ENCODE assay signal across 15 mouse cellular contexts in the genomic region with DNA sequence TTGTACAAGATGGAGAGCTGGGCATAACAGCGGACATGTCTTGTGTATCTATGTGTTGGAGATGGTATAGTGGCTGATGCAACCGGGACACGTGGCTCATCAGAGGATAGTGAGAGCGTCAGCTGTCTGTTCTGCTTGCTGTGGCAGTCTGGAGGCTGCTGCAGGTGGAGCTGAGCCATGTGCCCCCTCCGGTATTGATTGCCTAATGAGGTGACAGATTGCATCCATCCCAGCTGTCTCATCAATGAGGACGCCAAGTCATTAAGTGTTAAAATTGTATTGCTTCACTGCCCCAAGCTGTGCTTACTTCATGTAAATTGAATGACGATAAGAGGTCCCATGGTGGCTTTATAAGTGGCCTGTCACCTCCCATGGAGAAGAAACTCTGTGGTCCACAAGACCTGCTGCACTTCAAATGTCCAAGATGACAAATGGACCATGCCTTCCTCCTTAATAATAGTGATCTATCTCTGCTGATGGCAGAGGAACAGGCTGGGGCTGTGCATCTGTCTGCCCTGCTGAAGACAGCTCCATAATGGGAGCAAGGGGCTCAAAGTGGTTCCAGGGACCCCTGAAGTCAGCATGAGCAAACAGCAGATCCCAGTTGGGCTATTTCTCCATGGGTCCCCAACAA. TPM values are rescaled to one million over a fixed set of nuclear protein-coding genes. Genes with fewer than 3 reads are reported as not detected.
A peak's percentile ranks its signal among the peaks of the same experiment; 100 is the strongest.
DNase-seq lines count a peak whose midpoint lies in the region; ATAC-seq lines count a peak whose summit lies in the region.
"Had no signal": no experiment of that assay in that cellular context is flagged by ENCODE, and none has a peak within 500 bp of the region (broad histone marks: within the 10 kb centered on the region; RNA-seq: fewer than 3 reads in every experiment).

No protein-coding gene starts in this region.

- peak; percentile 82 for ATAC-seq in neural tube, embryonic 11.5 days (ENCODE audit: insufficient read depth, low FRiP score, low TSS enrichment)
- no peak for ATAC-seq in megakaryocyte-erythroid progenitor cell, adult 5-6 weeks (replicated peaks; ENCODE audit: low FRiP score, low TSS enrichment, poor library complexity, severe bottlenecking)

- H3K4me2 ChIP-seq in neural tube, embryonic 11.5 days (ENCODE audit: low read depth), result no peak overlapping the region
- H3K4me2 ChIP-seq: heart, embryonic 11.5 days; limb, embryonic 12.5 days had no signal

- H3K4me3 ChIP-seq in neural tube, embryonic 11.5 days (ENCODE audit: low read depth, low read length), result no peak overlapping the region
- H3K4me3 ChIP-seq: limb, embryonic 12.5 days had no signal

- no peaks in the 10 kb centered on the region for H3K4me1 ChIP-seq in neural tube, embryonic 11.5 days (ENCODE audit: control insufficient read depth, insufficient read depth, low read length)
- H3K4me1 ChIP-seq: limb, embryonic 12.5 days had no signal

- 36% methylated on average over 7 of the region's 7 CpGs for WGBS in neural tube, embryonic 11.5 days

- no peak overlapping the region for H3K27ac ChIP-seq in neural tube, embryonic 11.5 days (ENCODE audit: low read depth, low read length)
- H3K27ac ChIP-seq: limb, embryonic 12.5 days had no signal

- DNase-seq in embryo, embryonic 10.5 days (ENCODE audit: low spot score), result peak; percentile 21
- DNase-seq in embryo, embryonic 10 days (ENCODE audit: low spot score), result no peak
- no peak for DNase-seq in neural tube, embryonic 11.5 days (ENCODE audit: low spot score)
- DNase-seq in neural tube, embryonic 10.5 days (ENCODE audit: extremely low spot score, low spot score), result no peak
- DNase-seq in lung, postnatal 10 days, result peak; percentile 48
- no peak for DNase-seq in adrenal gland, postnatal 4 days (ENCODE audit: low spot score in 2 of 2)
- no peak for DNase-seq in B cell, adult 2 months
- DNase-seq: cerebellum, postnatal 36 days; kidney, postnatal 36 days; thymus, postnatal 14 days had no signal

- H3K36me3 ChIP-seq in neural tube, embryonic 11.5 days (ENCODE audit: control insufficient read depth, insufficient read depth, low read length), result no peaks in the 10 kb centered on the region
- H3K36me3 ChIP-seq: G1E; limb, embryonic 12.5 days had no signal

- H3K27me3 ChIP-seq in neural tube, embryonic 11.5 days (ENCODE audit: control insufficient read depth, insufficient read depth, low read length), result no peaks in the 10 kb centered on the region
- H3K27me3 ChIP-seq: limb, embryonic 12.5 days had no signal

- no peaks in the 10 kb centered on the region for H3K9me3 ChIP-seq in neural tube, embryonic 11.5 days (ENCODE audit: control insufficient read depth, low read length)
- H3K9me3 ChIP-seq: G1E had no signal

- H3K9ac ChIP-seq in neural tube, embryonic 11.5 days (ENCODE audit: low read length), result no peak overlapping the region
- H3K9ac ChIP-seq: limb, embryonic 12.5 days had no signal

RNA-seq across cellular contexts. Expression of a gene that starts 37.6 kb away (rescaled TPM):
- 0.65 and 0.89 TPM in 2 replicates for polyA plus RNA-seq in neural tube, embryonic 11.5 days (2014; fragmentation: Nextera tagmentation; extraction: Ambion mirVana)
- not detected for total RNA-seq in adrenal gland, postnatal 4 days (2021)
- total RNA-seq in megakaryocyte-erythroid progenitor cell, adult 5-6 weeks (2014; fragmentation: Nextera tagmentation), result not detected in 2 replicates
- not detected in 2 replicates for total RNA-seq in megakaryocyte-erythroid progenitor cell, adult 5-6 weeks (2017)
- total RNA-seq: gastrocnemius, adult 8-10 months had no signal
- polyA plus RNA-seq: G1E had no signal

RNA-seq across cellular contexts. Expression of a gene that starts 48.9 kb away (rescaled TPM):
- polyA plus RNA-seq in neural tube, embryonic 11.5 days (2014; fragmentation: Nextera tagmentation; extraction: Ambion mirVana), result 3.2 TPM in 2 replicates
- 1 to 10 TPM; 4.4 to 5.7 TPM for total RNA-seq in adrenal gland, postnatal 4 days (2021)
- 5.9 and 11.4 TPM in 2 replicates for total RNA-seq in megakaryocyte-erythroid progenitor cell, adult 5-6 weeks (2014; fragmentation: Nextera tagmentation)
- 8.2 and 11.3 TPM in 2 replicates for total RNA-seq in megakaryocyte-erythroid progenitor cell, adult 5-6 weeks (2017)

Comparison
In these comparisons a context has a peak if more than half of its experiments do, and no peak if none do; other contexts are left out.
1. DNase-seq: peak in embryo, embryonic 10.5 days (single experiment) and lung, postnatal 10 days (single experiment); none in embryo, embryonic 10 days (single experiment), neural tube, embryonic 11.5 days (single experiment), neural tube, embryonic 10.5 days (single experiment), adrenal gland, postnatal 4 days (0 of 2) and B cell, adult 2 months (0 of 2).